Mouse (Mus musculus) CH12.LX (cell line): ENCODE data around the gene Tldc1. TPM values are rescaled to one million over a fixed set of nuclear protein-coding genes. Genes with fewer than 3 reads are reported as not detected.

Source experiments
- DNase-seq: peaks from one replicate; pipeline ENCODE4 v3.0.0-alpha.2; 2013; ENCODE audit errors: extremely low read depth
- H3K27ac ChIP-seq: 2 replicates; pipeline ENCODE4 v1.5.1; 2012; ENCODE audit warnings: low read depth, mild to moderate bottlenecking, control low read depth, moderate library complexity; ENCODE audit not compliant: insufficient read depth
- H3K27me3 ChIP-seq: replicated peaks from 2 replicates; pipeline ENCODE3; 2012; ENCODE audit warnings: inconsistent platforms
- H3K36me3 ChIP-seq, 2 experiments: replicated peaks in 1 of 2; 2 replicates each; pipeline versions ENCODE3 to v1.6.1; 2012; ENCODE audit warnings: inconsistent platforms in 1 of 2, low read length in 1 of 2, mild to moderate bottlenecking in 1 of 2, mixed read lengths in 1 of 2, moderate library complexity in 1 of 2; ENCODE audit not compliant: control insufficient read depth in 1 of 2, insufficient read depth in 1 of 2
- H3K4me1 ChIP-seq, 2 experiments: 2 replicates each; pipeline ENCODE4 v1.6.1; 2012; ENCODE audit warnings: inconsistent platforms in 1 of 2, moderate library complexity in 1 of 2; ENCODE audit not compliant: insufficient read depth in 2 of 2, control insufficient read depth in 1 of 2
- H3K4me2 ChIP-seq: 2 replicates; pipeline ENCODE4 v1.6.1; 2012; ENCODE audit warnings: low read depth, mild to moderate bottlenecking, control low read depth; ENCODE audit not compliant: poor library complexity, insufficient read depth, severe bottlenecking
- H3K4me3 ChIP-seq, 3 experiments: fragments of 150-350 bp in 1 of 3; sonication (generic) in 1 of 3; replicated peaks in 1 of 3; 2 replicates each; pipeline versions ENCODE3 to v1.5.1; 2011 to 2012; ENCODE audit warnings: low read depth in 2 of 3, low read length in 2 of 3, mild to moderate bottlenecking in 2 of 3, moderate library complexity in 2 of 3, control low read depth in 1 of 3, improper control_type of control experiment in 1 of 3, inconsistent platforms in 1 of 3, mixed read lengths in 1 of 3; ENCODE audit not compliant: poor library complexity in 1 of 3
- H3K79me2 ChIP-seq: replicated peaks from 2 replicates; pipeline ENCODE4 v1.6.1; 2012; ENCODE audit warnings: mild to moderate bottlenecking, moderate library complexity; ENCODE audit not compliant: control insufficient read depth, poor library complexity, insufficient read depth, severe bottlenecking; ENCODE audit errors: extremely low read depth
- H3K9ac ChIP-seq: 2 replicates; pipeline ENCODE4 v1.6.1; 2012; ENCODE audit warnings: low read depth, mild to moderate bottlenecking, control low read depth, moderate library complexity; ENCODE audit not compliant: insufficient read depth
- H3K9me3 ChIP-seq: replicated peaks from 2 replicates; pipeline ENCODE3; 2012; ENCODE audit warnings: low read length, inconsistent platforms, mixed read lengths
- CHD2 ChIP-seq: IDR thresholded peaks from 2 replicates; pipeline ENCODE4 v1.6.1; 2011; ENCODE audit warnings: low read length, improper control_type of control experiment
- E2F4 ChIP-seq: IDR thresholded peaks from 2 replicates; pipeline ENCODE4 v1.6.1; 2011; ENCODE audit warnings: low read depth, low read length, improper control_type of control experiment; ENCODE audit not compliant: insufficient replicate concordance
- ELF1 ChIP-seq: IDR thresholded peaks from 2 replicates; pipeline ENCODE4 v1.6.1; 2014; ENCODE audit warnings: low read depth, mild to moderate bottlenecking, inconsistent platforms, low read length, improper control_type of control experiment
- EP300 ChIP-seq: IDR thresholded peaks from 2 replicates; pipeline ENCODE4 v1.6.1; 2011; ENCODE audit warnings: low read length, improper control_type of control experiment
- IRF4 ChIP-seq: IDR thresholded peaks from 2 replicates; pipeline ENCODE4 v1.6.1; 2014; ENCODE audit warnings: low read depth, mild to moderate bottlenecking, inconsistent platforms, low read length, improper control_type of control experiment
- KAT2A ChIP-seq: IDR thresholded peaks from 2 replicates; pipeline ENCODE4 v1.6.1; 2012; ENCODE audit warnings: low read length, improper control_type of control experiment, inconsistent platforms; ENCODE audit not compliant: insufficient replicate concordance
- MEF2A ChIP-seq: IDR thresholded peaks from 2 replicates; pipeline ENCODE4 v1.6.1; 2014; ENCODE audit warnings: low read depth, mild to moderate bottlenecking, inconsistent platforms, low read length, improper control_type of control experiment, borderline replicate concordance
- MXI1 ChIP-seq: IDR thresholded peaks from 2 replicates; pipeline ENCODE4 v1.6.1; 2011; ENCODE audit warnings: mild to moderate bottlenecking, low read depth, low read length, improper control_type of control experiment
- NELFE ChIP-seq: IDR thresholded peaks from 2 replicates; pipeline ENCODE4 v1.6.1; 2011; ENCODE audit warnings: low read depth, low read length, improper control_type of control experiment
- NRF1 ChIP-seq: IDR thresholded peaks from 2 replicates; pipeline ENCODE4 v1.6.1; 2014; ENCODE audit warnings: low read depth, mild to moderate bottlenecking, inconsistent platforms, low read length, improper control_type of control experiment, moderate library complexity
- POLR2A ChIP-seq: IDR thresholded peaks from 2 replicates; pipeline ENCODE4 v1.6.1; 2011; ENCODE audit warnings: low read depth, mild to moderate bottlenecking, improper control_type of control experiment, low read length
- POLR2AphosphoS2 ChIP-seq: IDR thresholded peaks from 2 replicates; pipeline ENCODE4 v1.6.1; 2011; ENCODE audit warnings: low read depth, low read length, improper control_type of control experiment
- RCOR1 ChIP-seq: conservative IDR thresholded peaks from 2 replicates; pipeline ENCODE4 v1.6.1; 2012; ENCODE audit warnings: low read depth, mild to moderate bottlenecking, inconsistent platforms, low read length, improper control_type of control experiment
- SIN3A ChIP-seq: IDR thresholded peaks from 2 replicates; pipeline ENCODE4 v1.6.1; 2012; ENCODE audit warnings: low read length, improper control_type of control experiment, inconsistent platforms
- TBP ChIP-seq: conservative IDR thresholded peaks from 2 replicates; pipeline ENCODE4 v1.6.1; 2011; ENCODE audit warnings: low read depth, low read length, improper control_type of control experiment
- TCF12 ChIP-seq: IDR thresholded peaks from 2 replicates; pipeline ENCODE4 v1.6.1; 2014; ENCODE audit warnings: low read depth, mild to moderate bottlenecking, inconsistent platforms, low read length, improper control_type of control experiment
- USF2 ChIP-seq: conservative IDR thresholded peaks from 2 replicates; pipeline ENCODE4 v1.6.1; 2011; ENCODE audit warnings: low read depth, low read length, improper control_type of control experiment
- ZKSCAN1 ChIP-seq: IDR thresholded peaks from 2 replicates; pipeline ENCODE4 v1.6.1; 2012; ENCODE audit warnings: low read depth, inconsistent platforms, low read length, improper control_type of control experiment, borderline replicate concordance
- ZMIZ1 ChIP-seq: IDR thresholded peaks from 2 replicates; pipeline ENCODE4 v1.6.1; 2012; ENCODE audit warnings: low read depth, mild to moderate bottlenecking, inconsistent platforms, low read length, improper control_type of control experiment
- dilution Hi-C: fragments of 300-500 bp; cut with MboI; formaldehyde crosslinking; loops from 2 replicates; pipeline ENCODE4 v1.14.3; 2020; ENCODE audit warnings: low sequenced_read_pairs; ENCODE audit not compliant: extremely low pct_unique_long_range_greater_than_20kb, extremely low pct_ligation_motif_present
- in situ Hi-C: fragments of 300-500 bp; cut with MboI; formaldehyde crosslinking; loops from 3 replicates; pipeline ENCODE4 v1.14.3; 2019; ENCODE audit warnings: low sequenced_read_pairs, low pct_ligation_motif_present, low pct_unique_long_range_greater_than_20kb, mixed read lengths
- polyA plus RNA-seq: library from polyadenylated mRNA; unstranded; fragments of >175 nt; gene quantifications from 2 replicates; pipeline ENCODE4 v1.2.1, GENCODE M21; 2012; ENCODE audit warnings: low read depth; ENCODE audit not compliant: insufficient read length
- total RNA-seq, 2 experiments: library from RNA; depleted of rRNA; stranded (reverse); fragments of 300-350 nt in 1 of 2; fragments of >200 nt in 1 of 2; gene quantifications; 2 replicates each; pipeline ENCODE4 v1.2.3; 2012 to 2014

Gene Tldc1
- 7.8 and 10.4 TPM in 2 replicates for total RNA-seq (2012; rRNA removed)
- total RNA-seq (2014; rRNA removed) = 5.8 and 7.7 TPM in 2 replicates
- 3.8 and 8.1 TPM in 2 replicates for polyA plus RNA-seq

- DNase-seq = peak; percentile 99
- H3K27ac ChIP-seq = no peak within 1 kb of the TSS; the same call in 1 of the 2 replicates
- peaks cover 2% of the 10 kb centered on the region for H3K27me3 ChIP-seq
- peak within 1 kb of the TSS; percentile 72 to 90 (median 77) for H3K4me3 ChIP-seq
- H3K36me3 ChIP-seq = no peaks in the 10 kb centered on the region
- dilution Hi-C loops = no loop called here
- H3K79me2 ChIP-seq = no peaks in the 10 kb centered on the region
- H3K4me1 ChIP-seq = peaks cover 5 to 32% of the 10 kb centered on the region in 2 experiments; a peak in 2 of 4 replicates
- peak; percentile 77 for TF ChIP-seq CHD2
- no peak for TF ChIP-seq RCOR1
- peak; percentile 70; the same call in 1 of the 2 replicates for TF ChIP-seq TBP
- peak; percentile 83 for TF ChIP-seq MXI1
- 0 out of 2 replicates have a peak, but pooled peaks have one; percentile 58 for TF ChIP-seq POLR2AphosphoS2
- 0 out of 2 replicates have a peak, but pooled peaks have one; percentile 66 for TF ChIP-seq SIN3A
- peak; percentile 44; the same call in 1 of the 2 replicates for TF ChIP-seq NRF1
- TF ChIP-seq USF2 = no peak
- TF ChIP-seq ELF1 = peak; percentile 84
- TF ChIP-seq IRF4 = peak; percentile 18; the same call in 1 of the 2 replicates
- 0 out of 2 replicates have a peak, but pooled peaks have one; percentile 30 for TF ChIP-seq KAT2A
- peak; percentile 91 for TF ChIP-seq ZMIZ1
- TF ChIP-seq POLR2A = peak; percentile 88
- TF ChIP-seq ZKSCAN1 = no peak
- peak; percentile 79 for TF ChIP-seq NELFE
- peak; percentile 52 for TF ChIP-seq TCF12
- TF ChIP-seq, all 38 proteins: peak for 13
- H3K9ac ChIP-seq = peak within 1 kb of the TSS; percentile 84
- H3K9me3 ChIP-seq = no peaks in the 10 kb centered on the region
- peak within 1 kb of the TSS; percentile 69 for H3K4me2 ChIP-seq
- in situ Hi-C loops = loop anchor here (5.0 kb wide), 1 partner anchor 91 kb away; no protein-coding TSS in a partner anchor
Observed at GRCm38 (mm10) chr8:119778263-119778662, at the start of gene Tldc1. Gene Tldc1, minus strand, starts transcription at chr8:119778416.

GRCm38 (mm10) chr8:119827721-119828153, 49.5 kb upstream of the Tldc1 start:
- Histone ChIP-seq H3K9me3 (no peaks in the 10 kb centered on the region), H3K79me2 (no peaks in the 10 kb centered on the region), H3K4me2 (no peak overlapping the region), H3K4me3 (no peak overlapping the region), H3K36me3 (peaks cover 0 to 62% of the 10 kb centered on the region in 2 experiments), H3K9ac (no peak overlapping the region), H3K27ac (no peak overlapping the region), H3K4me1 (peaks cover 31 to 80% of the 10 kb centered on the region in 2 experiments), H3K27me3 (no peaks in the 10 kb centered on the region)
- in situ Hi-C loops (no loop called here), dilution Hi-C loops (no loop called here)
- DNase-seq = no peak
- TF ChIP-seq EP300 = no peak
- no peak for TF ChIP-seq MEF2A
- no peak for TF ChIP-seq E2F4
